Mouse (Mus musculus): ENCODE measurements at regions not wholly inside any gene's neighbourhood (a gene's known extent, or its start where the extent isn't known, plus 50 kb on each side); places are given as distances from the start of the nearest gene placed in this dataset.
A peak's percentile ranks its signal among the peaks of the same experiment; 100 is the strongest.

GRCm38 (mm10) chr2:106318695-106319266 lies 315.4 kb upstream of the Dnajc24 start:
- ATAC-seq: no peak
- no peak overlapping the region for H3K27ac ChIP-seq (ENCODE audit: low read depth)
- no peak overlapping the region for H3K9ac ChIP-seq (replicated peaks)
- no peaks in the 10 kb centered on the region for H3K36me3 ChIP-seq (replicated peaks; ENCODE audit: insufficient read depth, low read length)
- TF ChIP-seq EP300 (IDR thresholded peaks at IDR 0.05; ENCODE audit: low read depth) (no peak), CTCF (IDR thresholded peaks at IDR 0.05; ENCODE audit: low read depth) (no peak)
- no peaks in the 10 kb centered on the region for H3K9me3 ChIP-seq (ENCODE audit: low read length)
- WGBS (ENCODE audit: insufficient replicate concordance): 76% methylated on average over 3 of the region's 3 CpGs
- no peak overlapping the region for H3K4me3 ChIP-seq (ENCODE audit: low read depth, low read length)
- no peaks in the 10 kb centered on the region for H3K27me3 ChIP-seq (ENCODE audit: insufficient read depth, low read length)
- no peaks in the 10 kb centered on the region for H3K4me1 ChIP-seq (ENCODE audit: insufficient read depth)
- no peak for DNase-seq
- H3K4me2 ChIP-seq (ENCODE audit: low read depth, low read length): no peak overlapping the region

- no peak for TF ChIP-seq EP300 (IDR thresholded peaks at IDR 0.05; ENCODE audit: low read depth)
- DNase-seq (no peak), ATAC-seq (no peak)
- H3K9me3 ChIP-seq (ENCODE audit: low read length): no peaks in the 10 kb centered on the region
- H3K4me1 ChIP-seq (ENCODE audit: insufficient read depth): no peaks in the 10 kb centered on the region
- no peaks in the 10 kb centered on the region for H3K36me3 ChIP-seq (replicated peaks; ENCODE audit: insufficient read depth, low read length)
- H3K4me3 ChIP-seq (ENCODE audit: low read depth, low read length): no peak overlapping the region
- H3K4me2 ChIP-seq (ENCODE audit: low read depth, low read length): no peak overlapping the region
- no peak overlapping the region for H3K9ac ChIP-seq (replicated peaks)
- H3K27me3 ChIP-seq (ENCODE audit: insufficient read depth, low read length): no peaks in the 10 kb centered on the region
- no peak overlapping the region for H3K27ac ChIP-seq (ENCODE audit: low read depth)
- WGBS (ENCODE audit: insufficient replicate concordance): 62% methylated on average over 6 of the region's 6 CpGs
Observed at GRCm38 (mm10) chr2:106346781-106347180, 343.4 kb upstream of the Dnajc24 start.

- DNase-seq (no peak), ATAC-seq (no peak)
- no peak overlapping the region for H3K4me2 ChIP-seq (ENCODE audit: low read depth, low read length)
- no peak for TF ChIP-seq CTCF (IDR thresholded peaks at IDR 0.05; ENCODE audit: low read depth)
- TF ChIP-seq EP300 (IDR thresholded peaks at IDR 0.05; ENCODE audit: low read depth): no peak
- no peaks in the 10 kb centered on the region for H3K4me1 ChIP-seq (ENCODE audit: insufficient read depth)
- H3K27ac ChIP-seq (ENCODE audit: low read depth): no peak overlapping the region
- no peak overlapping the region for H3K4me3 ChIP-seq (ENCODE audit: low read depth, low read length)
- no peaks in the 10 kb centered on the region for H3K9me3 ChIP-seq (ENCODE audit: low read length)
- 84% methylated on average over 7 of the region's 7 CpGs for WGBS (ENCODE audit: insufficient replicate concordance)
- no peaks in the 10 kb centered on the region for H3K27me3 ChIP-seq (ENCODE audit: insufficient read depth, low read length)
- no peak overlapping the region for H3K9ac ChIP-seq (replicated peaks)
- no peaks in the 10 kb centered on the region for H3K36me3 ChIP-seq (replicated peaks; ENCODE audit: insufficient read depth, low read length)
Observed at GRCm38 (mm10) chr2:106347249-106347648, 343.9 kb upstream of the Dnajc24 start.

GRCm38 (mm10) chr2:106355565-106355964 lies 337.5 kb upstream of the Mpped2 start:
- 59% methylated on average over 3 of the region's 3 CpGs for WGBS (ENCODE audit: insufficient replicate concordance)
- TF ChIP-seq CTCF (IDR thresholded peaks at IDR 0.05; ENCODE audit: low read depth) (no peak), EP300 (IDR thresholded peaks at IDR 0.05; ENCODE audit: low read depth) (no peak)
- no peak for ATAC-seq

GRCm38 (mm10) chr2:106355984-106356547 lies 337.0 kb upstream of the Mpped2 start:
- no peak overlapping the region for H3K9ac ChIP-seq (replicated peaks)
- DNase-seq (peak; percentile 25), ATAC-seq (no peak)
- H3K27me3 ChIP-seq (ENCODE audit: insufficient read depth, low read length): no peaks in the 10 kb centered on the region
- H3K4me1 ChIP-seq (ENCODE audit: insufficient read depth): no peaks in the 10 kb centered on the region
- no peaks in the 10 kb centered on the region for H3K36me3 ChIP-seq (replicated peaks; ENCODE audit: insufficient read depth, low read length)
- TF ChIP-seq EP300 (IDR thresholded peaks at IDR 0.05; ENCODE audit: low read depth) (no peak), CTCF (IDR thresholded peaks at IDR 0.05; ENCODE audit: low read depth) (peak; percentile 67)
- H3K4me3 ChIP-seq (ENCODE audit: low read depth, low read length): no peak overlapping the region
- no peak overlapping the region for H3K27ac ChIP-seq (ENCODE audit: low read depth)
- no peak overlapping the region for H3K4me2 ChIP-seq (ENCODE audit: low read depth, low read length)
- WGBS (ENCODE audit: insufficient replicate concordance): 46% methylated on average over 5 of the region's 5 CpGs
- no peaks in the 10 kb centered on the region for H3K9me3 ChIP-seq (ENCODE audit: low read length)

More at GRCm38 (mm10) chr2:106355565-106355964, 337.5 kb upstream of the Mpped2 start:
- no peaks in the 10 kb centered on the region for H3K27me3 ChIP-seq (ENCODE audit: insufficient read depth, low read length)
- no peak overlapping the region for H3K9ac ChIP-seq (replicated peaks)
- no peaks in the 10 kb centered on the region for H3K4me1 ChIP-seq (ENCODE audit: insufficient read depth)
- H3K36me3 ChIP-seq (replicated peaks; ENCODE audit: insufficient read depth, low read length): no peaks in the 10 kb centered on the region
- no peak overlapping the region for H3K4me2 ChIP-seq (ENCODE audit: low read depth, low read length)
- H3K9me3 ChIP-seq (ENCODE audit: low read length): no peaks in the 10 kb centered on the region
- DNase-seq: no peak
- H3K4me3 ChIP-seq (ENCODE audit: low read depth, low read length): no peak overlapping the region
- no peak overlapping the region for H3K27ac ChIP-seq (ENCODE audit: low read depth)

- no peak overlapping the region for H3K9ac ChIP-seq (replicated peaks)
- WGBS (ENCODE audit: insufficient replicate concordance): 78% methylated on average over 5 of the region's 5 CpGs
- H3K27ac ChIP-seq (ENCODE audit: low read depth): no peak overlapping the region
- no peaks in the 10 kb centered on the region for H3K36me3 ChIP-seq (replicated peaks; ENCODE audit: insufficient read depth, low read length)
- no peak for ATAC-seq
- H3K27me3 ChIP-seq (ENCODE audit: insufficient read depth, low read length): no peaks in the 10 kb centered on the region
- no peaks in the 10 kb centered on the region for H3K9me3 ChIP-seq (ENCODE audit: low read length)
- TF ChIP-seq CTCF (IDR thresholded peaks at IDR 0.05; ENCODE audit: low read depth) (no peak), EP300 (IDR thresholded peaks at IDR 0.05; ENCODE audit: low read depth) (no peak)
- H3K4me2 ChIP-seq (ENCODE audit: low read depth, low read length): no peak overlapping the region
- no peak for DNase-seq
- H3K4me3 ChIP-seq (ENCODE audit: low read depth, low read length): no peak overlapping the region
- no peaks in the 10 kb centered on the region for H3K4me1 ChIP-seq (ENCODE audit: insufficient read depth)
Observed at GRCm38 (mm10) chr2:106368641-106369040, 324.4 kb upstream of the Mpped2 start.
